ENCODE assay signal across 8 mouse cellular contexts in genomic region chr11:29267824-29268223, GRCm38 (mm10). TPM values are rescaled to one million over a fixed set of nuclear protein-coding genes. Genes with fewer than 3 reads are reported as not detected.
DNase-seq lines count a peak whose midpoint lies in the region; ATAC-seq and TF ChIP-seq lines count a peak whose summit lies in the region.

No protein-coding gene starts in this region.

- no peak overlapping the region for H3K4me3 ChIP-seq in heart, embryonic 12.5 days
- no peak overlapping the region for H3K4me3 ChIP-seq in E14TG2a.4 (replicated peaks; ENCODE audit: low read length)
- H3K4me3 ChIP-seq in cerebellum, adult 2 months (replicated peaks; ENCODE audit: insufficient read depth, low read depth, low read length), result no peak overlapping the region
- no peak overlapping the region for H3K4me3 ChIP-seq in layer of hippocampus, adult 2 months

- peak; percentile 72 for TF ChIP-seq CTCF in E14TG2a.4 (conservative IDR thresholded peaks at IDR 0.05; ENCODE audit: low read length)
- TF ChIP-seq CTCF in cerebellum, adult 2 months (IDR thresholded peaks at IDR 0.05; ENCODE audit: borderline replicate concordance, insufficient read depth, low read depth, low read length), result peak; percentile 63; the same call in 1 of the 2 replicates
- peak; percentile 92 for TF ChIP-seq CTCF in layer of hippocampus, adult 2 months (conservative IDR thresholded peaks at IDR 0.05)

- no peak overlapping the region for H3K27ac ChIP-seq in heart, embryonic 12.5 days (ENCODE audit: poor library complexity, severe bottlenecking)
- no peak overlapping the region for H3K27ac ChIP-seq in cerebellum, adult 2 months (ENCODE audit: insufficient read depth, low read length)
- no peak overlapping the region for H3K27ac ChIP-seq in layer of hippocampus, adult 2 months

- 0 out of 2 replicates have a peak, but pooled peaks cover 3% of the 10 kb centered on the region for H3K9me3 ChIP-seq in heart, embryonic 12.5 days (replicated peaks)
- H3K9me3 ChIP-seq in E14TG2a.4 (ENCODE audit: low read length), result peaks cover 16% of the 10 kb centered on the region

- DNase-seq in heart, adult 18-20 months, result peak; percentile 25 to 73
- DNase-seq in cerebellum, adult 2 months, result peak; percentile 42 to 43
- DNase-seq in layer of hippocampus, adult 2 months (ENCODE audit: low spot score in 2 of 2), result peak; percentile 23 to 68
- DNase-seq in mesoderm, embryonic 11.5 days (ENCODE audit: low read depth, low spot score), result peak; percentile 38
- no peak for DNase-seq in natural killer cell, adult 2 months (ENCODE audit: low spot score in 2 of 2)

- no peak for ATAC-seq in heart, embryonic 12.5 days (ENCODE audit: insufficient number of reproducible peaks, low FRiP score)
- peak; percentile 87 for ATAC-seq in frontal cortex, adult (ENCODE audit: low TSS enrichment)

- H3K4me2 ChIP-seq in heart, embryonic 12.5 days, result no peak overlapping the region

- 21% methylated on average over 3 of the region's 3 CpGs for WGBS in heart, embryonic 12.5 days
- WGBS in cerebellum, adult 2 months, result 17% methylated on average over 3 of the region's 3 CpGs

- H3K27me3 ChIP-seq in heart, embryonic 12.5 days (replicated peaks), result no peaks in the 10 kb centered on the region
- H3K27me3 ChIP-seq in E14TG2a.4 (ENCODE audit: insufficient read depth, low read length), result no peaks in the 10 kb centered on the region
- no peaks in the 10 kb centered on the region for H3K27me3 ChIP-seq in cerebellum, adult 2 months (ENCODE audit: control insufficient read depth, insufficient read depth, low read length)

- no peaks in the 10 kb centered on the region for H3K4me1 ChIP-seq in heart, embryonic 12.5 days (replicated peaks)
- H3K4me1 ChIP-seq in E14TG2a.4 (replicated peaks; ENCODE audit: low read depth, low read length), result no peaks in the 10 kb centered on the region
- H3K4me1 ChIP-seq in cerebellum, adult 2 months (ENCODE audit: control insufficient read depth, insufficient read depth, low read length), result no peaks in the 10 kb centered on the region

- H3K36me3 ChIP-seq in heart, embryonic 12.5 days, result no peaks in the 10 kb centered on the region
- H3K36me3 ChIP-seq in E14TG2a.4 (ENCODE audit: insufficient read depth, low read length), result no peaks in the 10 kb centered on the region

- TF ChIP-seq POLR2A in cerebellum, adult 2 months (IDR thresholded peaks at IDR 0.05; ENCODE audit: borderline replicate concordance, insufficient read depth, low read length), result no peak

- H3K9ac ChIP-seq in heart, embryonic 12.5 days, result no peak overlapping the region

RNA-seq across cellular contexts. Expression of gene Cfap36, which starts 20.6 kb away (rescaled TPM):
- 10 to 100 TPM; 13.7 to 17.4 TPM for total RNA-seq in heart, adult 18-20 months (2021)
- polyA plus RNA-seq in heart, embryonic 12.5 days (2016; fragmentation: Nextera tagmentation; extraction: Ambion mirVana), result 52.7 and 53.1 TPM in 2 replicates
- 72.1 and 83.7 TPM in 2 replicates for polyA plus RNA-seq in cerebellum, adult 2 months (2012; rRNA removed)
- 100 to 1,000 TPM; 130 to 132 TPM for total RNA-seq in layer of hippocampus, adult 2 months (2021)

Comparison
In these comparisons a context has a peak if more than half of its experiments do, and no peak if none do; other contexts are left out.
1. DNase-seq: peak in heart, adult 18-20 months (2 of 2), cerebellum, adult 2 months (2 of 2), layer of hippocampus, adult 2 months (2 of 2) and mesoderm, embryonic 11.5 days (single experiment); none in natural killer cell, adult 2 months (0 of 2).
2. RNA of gene Cfap36, which starts 20.6 kb away (total RNA-seq): 130 to 132 TPM in layer of hippocampus, adult 2 months; 13.7 to 17.4 TPM in heart, adult 18-20 months; every median in the first group is over 4 times any median in the second.
3. Peak in every context shown above with its lines, with median percentiles within 50 percentile points of each other: CTCF ChIP-seq.